Mouse (Mus musculus) heart, postnatal 0 days (tissue): Measurements from ENCODE around the gene Scn8a. TPM values are rescaled to one million over a fixed set of nuclear protein-coding genes. Genes with fewer than 3 reads are reported as not detected.

Source experiments
- ATAC-seq: fragments of 200-750 bp; cut with Nextera tagmentation; 2 replicates; pipeline ENCODE4 v1.8.0; 2017; ENCODE audit warnings: low read depth, moderate number of reproducible peaks, moderate library complexity; ENCODE audit not compliant: insufficient read depth
- DNase-seq: peaks from one replicate; pipeline ENCODE4 v3.0.0-alpha.2; 2016; ENCODE audit warnings: low spot score
- H3K27ac ChIP-seq: fragments of 300-500 bp; sonication (generic); 2 replicates; pipeline ENCODE4 v1.5.1; 2014; ENCODE audit warnings: low read depth, mild to moderate bottlenecking
- H3K27me3 ChIP-seq: fragments of 300-500 bp; sonication (generic); 2 replicates; pipeline ENCODE4 v1.6.1; 2014; ENCODE audit warnings: low read length, mixed read lengths; ENCODE audit not compliant: control insufficient read depth, insufficient read depth
- H3K36me3 ChIP-seq: fragments of 300-500 bp; sonication (generic); replicated peaks from 2 replicates; pipeline ENCODE4 v1.6.1; 2014; ENCODE audit warnings: low read length, mixed read lengths; ENCODE audit not compliant: control insufficient read depth, insufficient read depth
- H3K4me1 ChIP-seq: fragments of 300-500 bp; sonication (generic); 2 replicates; pipeline ENCODE4 v1.6.1; 2014; ENCODE audit warnings: antibody characterized with exemption; ENCODE audit not compliant: control insufficient read depth, insufficient read depth
- H3K4me2 ChIP-seq: fragments of 300-500 bp; sonication (generic); 2 replicates; pipeline ENCODE4 v1.6.1; 2014; ENCODE audit warnings: low read depth, mild to moderate bottlenecking, low read length, moderate library complexity
- H3K4me3 ChIP-seq: fragments of 300-500 bp; sonication (generic); 2 replicates; pipeline ENCODE4 v1.5.1; 2014; ENCODE audit warnings: low read depth, low read length
- H3K9ac ChIP-seq: fragments of 300-500 bp; sonication (generic); replicated peaks from 2 replicates; pipeline ENCODE4 v1.6.1; 2014; ENCODE audit warnings: low read depth, low read length, mixed read lengths
- H3K9me3 ChIP-seq: fragments of 300-500 bp; sonication (generic); replicated peaks from 2 replicates; pipeline ENCODE4 v1.6.1; 2016; ENCODE audit warnings: low read length; ENCODE audit not compliant: control insufficient read depth
- CTCF ChIP-seq: IDR thresholded peaks from 2 replicates; pipeline ENCODE4 v1.5.1; 2016; ENCODE audit warnings: antibody characterized with exemption, control low read depth, low read depth
- EP300 ChIP-seq: IDR thresholded peaks from 2 replicates; pipeline ENCODE4 v1.6.1; 2016; ENCODE audit warnings: antibody characterized with exemption, low read depth
- WGBS: fragments of 180-500 bp; shearing (Covaris S2); extraction: QIAGEN DNeasy Blood & Tissue Kit; methylation state at CpG from one replicate; pipeline ENCODE4 v1.1.7; 2014; 5-methylcytosine and 5-hydroxymethylcytosine counted together
- polyA plus RNA-seq: library from polyadenylated mRNA; unstranded; fragments of >200 nt; fragmentation: Nextera tagmentation; extraction: Ambion mirVana; gene quantifications from 2 replicates; pipeline ENCODE4 v1.2.1, GENCODE M21; 2015
- total RNA-seq: library from RNA; depleted of rRNA; stranded (reverse); fragments of >200 nt; gene quantifications from 2 replicates; pipeline ENCODE4 v1.2.3, GENCODE M21; 2014; ENCODE audit warnings: low replicate concordance

Scn8a gene
- total and polyA plus RNA-seq, 2 experiments from 2014 or later = 0.16 TPM; not detected in 1

- DNase-seq (no peak), ATAC-seq (no peak)
- Histone ChIP-seq H3K4me2 (no peak overlapping the region), H3K36me3 (no peaks in the 10 kb centered on the region), H3K9me3 (no peaks in the 10 kb centered on the region), H3K27ac (no peak overlapping the region), H3K4me1 (no peaks in the 10 kb centered on the region), H3K27me3 (peaks cover 10% of the 10 kb centered on the region), H3K9ac (no peak overlapping the region), H3K4me3 (no peak overlapping the region)
- TF ChIP-seq CTCF (no peak), EP300 (no peak)
- WGBS = 86% methylated on average over 10 of the region's 10 CpGs
Measured at GRCm38 (mm10) chr15:100990283-100990682, 120.6 kb downstream of the Scn8a start.

- no peak overlapping the region for H3K4me3 ChIP-seq
- no peak overlapping the region for H3K9ac ChIP-seq
- H3K36me3 ChIP-seq = no peaks in the 10 kb centered on the region
- no peak overlapping the region for H3K4me2 ChIP-seq
- TF ChIP-seq CTCF = peak; percentile 70
- no peak for TF ChIP-seq EP300
- H3K27me3 ChIP-seq = no peaks in the 10 kb centered on the region
- H3K27ac ChIP-seq = no peak overlapping the region
- DNase-seq (peak; percentile 33), ATAC-seq (no peak)
- H3K9me3 ChIP-seq = no peaks in the 10 kb centered on the region
- H3K4me1 ChIP-seq = no peaks in the 10 kb centered on the region
- WGBS = 17% methylated on average over 4 of the region's 4 CpGs
Measured at GRCm38 (mm10) chr15:100997090-100997489, 127.4 kb downstream of the Scn8a start.

- H3K4me1 ChIP-seq = peaks cover 2% of the 10 kb centered on the region; the same call in 1 of the 2 replicates
- no peak overlapping the region for H3K4me3 ChIP-seq
- H3K27me3 ChIP-seq = 0 out of 2 replicates have a peak, but pooled peaks cover 11% of the 10 kb centered on the region
- ATAC-seq (no peak), DNase-seq (no peak)
- H3K36me3 ChIP-seq = no peaks in the 10 kb centered on the region
- no peaks in the 10 kb centered on the region for H3K9me3 ChIP-seq
- no peak overlapping the region for H3K4me2 ChIP-seq
- 89% methylated on average over 1 of the region's 1 CpGs for WGBS
- TF ChIP-seq CTCF = no peak
- TF ChIP-seq EP300 = no peak
- no peak overlapping the region for H3K9ac ChIP-seq
- no peak overlapping the region for H3K27ac ChIP-seq
Measured at GRCm38 (mm10) chr15:101001685-101002084, 132.0 kb downstream of the Scn8a start.

- no peak overlapping the region for H3K4me3 ChIP-seq
Measured at GRCm38 (mm10) chr15:101002466-101002865, 132.8 kb downstream of the Scn8a start.

GRCm38 (mm10) chr15:101004538-101004937 lies 134.9 kb downstream of the Scn8a start:
- Histone ChIP-seq H3K9ac (no peak overlapping the region), H3K4me1 (peaks cover 7% of the 10 kb centered on the region; the same call in 1 of the 2 replicates), H3K4me2 (no peak overlapping the region), H3K27me3 (peaks cover 14% of the 10 kb centered on the region; the same call in 1 of the 2 replicates), H3K36me3 (no peaks in the 10 kb centered on the region), H3K4me3 (no peak overlapping the region), H3K9me3 (no peaks in the 10 kb centered on the region), H3K27ac (no peak overlapping the region)
- no peak for ATAC-seq
- no peak for TF ChIP-seq CTCF
- no peak for TF ChIP-seq EP300
- DNase-seq = no peak
- 66% methylated on average over 3 of the region's 3 CpGs for WGBS

More at GRCm38 (mm10) chr15:101002466-101002865, 132.8 kb downstream of the Scn8a start:
- peaks cover 11% of the 10 kb centered on the region; the same call in 1 of the 2 replicates for H3K27me3 ChIP-seq
- no peak overlapping the region for H3K27ac ChIP-seq
- TF ChIP-seq CTCF (no peak), EP300 (no peak)
- no peak overlapping the region for H3K4me2 ChIP-seq
- 82% methylated on average over 3 of the region's 3 CpGs for WGBS
- ATAC-seq (no peak), DNase-seq (no peak)
- H3K9ac ChIP-seq = no peak overlapping the region
- H3K4me1 ChIP-seq = peaks cover 7% of the 10 kb centered on the region; the same call in 1 of the 2 replicates
- H3K9me3 ChIP-seq = no peaks in the 10 kb centered on the region
- no peaks in the 10 kb centered on the region for H3K36me3 ChIP-seq

GRCm38 (mm10) chr15:101005717-101006116 lies 136.1 kb downstream of the Scn8a start:
- TF ChIP-seq CTCF (no peak), EP300 (no peak)
- Histone ChIP-seq H3K27ac (no peak overlapping the region), H3K9ac (no peak overlapping the region), H3K9me3 (no peaks in the 10 kb centered on the region), H3K4me2 (no peak overlapping the region), H3K4me1 (peaks cover 7% of the 10 kb centered on the region; the same call in 1 of the 2 replicates), H3K36me3 (no peaks in the 10 kb centered on the region), H3K4me3 (no peak overlapping the region), H3K27me3 (peaks cover 14% of the 10 kb centered on the region; the same call in 1 of the 2 replicates)
- ATAC-seq = no peak
- DNase-seq = no peak
- WGBS = 81% methylated on average over 8 of the region's 8 CpGs
